Mouse (Mus musculus) embryonic stem cell, embryonic (primary cell): ENCODE results near the gene Tmem52.

Source experiments
- CTCF ChIA-PET, 4 experiments: fragments of 300-600 bp in 2 of 4; fragments of 350-600 bp in 2 of 4; sonication (Branson Sonifier 250); formaldehyde crosslinking; loops; one replicate each; lab custom pipeline; 2022; ENCODE audit warnings: inconsistent platforms in 2 of 4; lab: Charles Lee
- POLR2A ChIA-PET, 4 experiments: fragments of 300-600 bp in 2 of 4; fragments of 350-600 bp in 2 of 4; sonication (Branson Sonifier 250); formaldehyde crosslinking; loops; one replicate each; lab custom pipeline; 2022; ENCODE audit warnings: antibody characterized with exemption in 4 of 4, inconsistent platforms in 1 of 4; lab: Charles Lee

The Tmem52 gene

DNA sequence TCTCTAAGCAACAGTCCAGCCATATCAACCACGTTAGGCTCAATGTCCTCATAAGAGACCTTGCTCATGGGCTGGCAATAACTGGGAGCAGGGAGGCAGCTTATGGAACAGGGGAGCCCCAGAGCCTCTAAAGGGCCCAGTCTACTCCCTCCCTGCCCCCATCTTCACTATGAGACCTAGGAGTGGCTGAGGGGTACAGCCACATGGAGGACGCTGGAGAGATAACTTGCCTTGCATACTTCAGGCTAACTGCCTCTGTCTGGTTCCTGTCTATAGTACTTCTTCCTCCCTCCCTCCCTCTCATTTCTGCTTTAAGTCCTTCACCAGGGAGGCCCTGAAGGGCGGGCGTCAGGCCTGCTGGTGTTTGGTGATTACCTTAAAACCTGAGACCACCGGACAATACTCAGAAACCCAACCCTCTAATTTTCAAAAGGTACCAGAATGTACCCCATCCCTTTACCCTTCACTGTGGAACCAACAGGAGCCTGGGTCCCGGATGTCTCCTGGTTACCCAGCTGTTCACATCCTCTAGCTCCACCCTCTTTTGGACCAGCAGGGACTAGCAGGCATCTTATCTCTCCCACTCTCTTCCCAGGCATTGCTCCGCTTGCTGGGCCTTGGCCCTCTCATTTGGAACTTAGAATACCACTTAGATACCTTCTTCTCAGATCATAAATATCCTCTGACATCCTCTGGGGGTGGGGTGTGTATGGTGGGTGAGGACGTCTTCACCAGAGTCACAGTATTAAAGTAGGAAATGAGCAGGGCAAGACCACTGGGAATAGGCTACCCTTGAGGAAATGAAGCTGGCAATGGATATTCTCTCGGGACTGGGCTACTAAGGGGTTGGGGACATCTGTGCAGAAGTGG lies 20.4 kb downstream of the Tmem52 start:
- CTCF ChIA-PET = interaction anchor here in 1 of 4 experiments (0.6 to 1.1 kb wide), 2 partner anchors 8 kb away, joined by 3 read pairs; no protein-coding TSS in a partner anchor

DNA sequence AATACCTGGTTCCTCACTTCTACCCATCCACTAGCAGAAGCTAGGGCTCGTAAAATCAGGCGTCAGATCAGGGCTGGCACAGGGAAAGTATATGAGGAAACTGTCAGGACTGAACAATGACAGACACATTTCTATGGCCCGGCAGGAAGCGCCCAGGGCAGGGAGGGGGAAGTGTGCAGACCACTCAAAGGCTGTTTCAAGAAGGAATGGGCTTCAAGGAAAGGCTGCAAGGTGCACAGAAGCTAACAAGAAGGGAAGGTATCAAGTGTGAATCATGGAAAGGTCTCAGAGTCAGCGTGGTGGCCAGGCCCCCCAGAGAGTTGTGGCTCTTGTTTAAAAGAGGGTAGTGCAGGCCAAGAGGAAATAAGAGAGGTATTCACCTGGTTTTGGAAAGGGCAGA lies 21.5 kb downstream of the Tmem52 start:
- ChIA-PET CTCF (interaction anchor here in 1 of 4 experiments (1.1 kb wide), 1 partner anchor 9 kb away, joined by 3 read pairs; no protein-coding TSS in a partner anchor), POLR2A (interaction anchor here in 2 of 4 experiments (0.7 to 1.7 kb wide), 4 partner anchors 9 to 207 kb away, joined by 3 to 5 read pairs (median 4); partner anchors contain the start of gene Mib2 (in 1 of the 2))

More for the DNA sequence above, 20.4 kb downstream of the Tmem52 start:
- POLR2A ChIA-PET = interaction anchor here in 2 of 4 experiments (1.2 to 1.7 kb wide), 4 partner anchors 88 to 208 kb away, joined by 3 to 5 read pairs (median 4); partner anchors contain the start of gene Mib2 (in 1 of the 2)

DNA sequence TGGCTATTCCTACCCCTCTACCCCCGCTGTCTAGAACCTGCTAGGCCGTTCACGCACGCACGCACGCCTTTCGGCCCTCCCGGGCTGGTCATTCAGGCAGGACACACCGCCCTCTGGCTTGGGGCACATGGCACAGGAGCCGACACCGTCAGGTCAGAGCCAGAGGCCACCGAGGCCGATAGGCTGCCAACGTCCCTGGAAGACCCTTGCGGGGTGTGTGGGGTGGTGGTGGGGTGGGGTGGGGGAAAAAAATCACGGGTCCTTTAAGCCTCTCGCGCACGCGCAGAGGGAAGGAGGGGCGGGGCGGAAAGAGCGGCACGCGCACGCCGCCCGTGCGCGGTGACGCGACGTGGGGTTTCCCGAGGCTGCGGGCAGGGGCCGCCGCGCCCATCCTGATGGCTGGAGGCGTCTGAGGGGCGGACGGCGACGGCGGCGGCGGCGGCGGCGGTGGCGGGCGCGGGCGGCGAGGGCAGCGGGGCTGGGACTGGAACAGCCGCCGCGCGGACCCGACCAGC lies 22.1 kb downstream of the Tmem52 start, which contains the start of gene Gnb1:
Gene Gnb1, plus strand, starts transcription at position 372 of the 515 bp plus-strand sequence.
- CTCF ChIA-PET = interaction anchor here in 1 of 4 experiments (2.3 kb wide), 1 partner anchor 10 kb away, joined by 8 read pairs; no protein-coding TSS in a partner anchor

DNA sequence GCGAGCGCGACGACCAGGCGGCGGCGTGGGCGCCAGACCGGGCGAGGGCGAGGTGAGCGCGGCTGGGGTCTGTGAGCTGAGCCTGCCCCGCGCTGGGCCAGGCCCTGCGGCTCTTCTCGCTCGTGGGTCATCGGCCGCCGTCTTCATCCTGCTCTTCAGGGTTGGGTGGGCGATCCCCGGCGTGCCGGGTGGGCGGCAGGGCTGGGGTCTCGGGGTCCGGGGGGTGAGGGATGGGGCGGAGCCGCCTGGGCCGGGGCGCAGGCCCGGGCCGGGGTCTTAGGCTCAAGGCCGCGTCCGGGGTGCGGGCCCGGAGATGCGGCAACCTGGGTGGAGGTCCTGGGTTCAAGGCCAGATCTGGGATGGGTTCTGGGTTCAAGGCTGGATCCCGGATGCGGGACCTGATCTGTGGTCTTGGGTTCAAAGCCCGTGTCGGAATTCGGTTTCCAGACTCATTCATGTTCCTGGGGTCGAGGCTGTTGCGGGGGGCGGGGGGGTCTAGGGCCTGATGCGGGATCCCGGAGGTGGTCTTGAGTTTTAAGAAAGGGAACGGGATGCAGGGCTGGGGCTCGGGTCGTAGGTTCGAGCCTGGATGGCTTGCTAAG lies 22.7 kb downstream of the Tmem52 start:
- ChIA-PET CTCF (interaction anchor here (0.5 to 2.3 kb wide), 4 partner anchors 10 to 90 kb away, joined by 3 to 8 read pairs (median 6); no protein-coding TSS in a partner anchor), POLR2A (interaction anchor here (0.6 to 4.1 kb wide), 21 partner anchors 8 to 107 kb away, joined by 3 to 30 read pairs (median 4); partner anchors contain the start of genes Nadk (in 1 of the 4) and Tmem52 (in 1 of the 4))

More for the DNA sequence above, 22.1 kb downstream of the Tmem52 start, which contains the start of gene Gnb1:
- POLR2A ChIA-PET = interaction anchor here in 3 of 4 experiments (0.6 to 4.1 kb wide), 11 partner anchors 8 to 206 kb away, joined by 3 to 30 read pairs (median 4); partner anchors contain the start of genes Mib2 (in 1 of the 3) and Nadk (in 1 of the 3)

DNA sequence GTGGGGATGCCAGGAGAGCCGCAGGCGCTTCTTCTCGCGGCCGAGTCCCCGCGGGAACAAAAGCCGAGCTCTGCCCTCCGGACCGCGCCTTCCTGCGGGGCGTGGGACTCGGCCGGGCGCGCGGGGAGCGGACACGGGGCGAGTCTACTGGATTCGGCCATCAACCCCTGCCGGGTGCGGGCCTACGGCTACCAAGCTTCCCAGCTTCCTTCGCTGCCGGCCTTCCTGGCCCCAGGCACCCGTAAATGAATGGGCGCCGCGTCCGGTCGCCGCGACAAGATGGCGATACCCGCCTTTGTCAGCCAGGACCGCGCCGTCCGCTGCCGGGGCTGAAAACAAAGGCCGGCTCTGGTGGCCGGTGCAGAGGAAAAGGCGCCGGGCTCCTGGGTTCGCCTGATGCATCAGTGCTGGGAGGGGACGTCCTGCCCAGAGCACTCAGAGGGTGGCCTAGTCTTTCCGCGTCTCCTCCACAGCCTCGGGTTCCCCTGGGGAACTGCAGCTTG lies 23.3 kb downstream of the Tmem52 start:
- ChIA-PET POLR2A (interaction anchor here (0.6 to 4.1 kb wide), 22 partner anchors 9 to 204 kb away, joined by 3 to 30 read pairs (median 4); partner anchors contain the start of genes Cdk11b (in 1 of the 4), Nadk (in 1 of the 4) and Tmem52 (in 1 of the 4)), CTCF (interaction anchor here (0.5 to 2.3 kb wide), 4 partner anchors 11 to 89 kb away, joined by 3 to 8 read pairs (median 6); no protein-coding TSS in a partner anchor)

DNA sequence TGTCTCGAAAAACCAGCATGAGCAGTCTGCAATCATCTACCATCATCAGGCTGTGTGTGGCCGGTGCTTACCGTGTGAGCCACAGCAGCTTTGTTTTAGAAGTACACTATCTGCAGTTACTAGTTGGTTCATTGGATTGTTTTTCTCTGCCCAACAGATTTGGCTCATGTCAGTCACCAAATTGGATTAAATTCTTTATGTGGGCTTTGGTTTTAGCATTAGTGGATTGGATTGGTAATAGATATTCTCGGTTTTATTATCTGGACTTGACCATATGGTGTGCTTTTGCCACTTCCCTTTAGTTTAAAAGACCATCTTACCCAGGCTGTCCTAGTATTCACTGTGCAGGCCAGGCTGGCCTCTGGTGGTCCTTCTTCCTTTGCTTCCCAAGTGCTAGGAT lies 26.0 kb downstream of the Tmem52 start:
- POLR2A ChIA-PET = interaction anchor here in 2 of 4 experiments (1.3 to 4.1 kb wide), 4 partner anchors 8 to 14 kb away, joined by 3 to 30 read pairs (median 6); no protein-coding TSS in a partner anchor
- CTCF ChIA-PET = interaction anchor here in 2 of 4 experiments (0.7 to 2.2 kb wide), 3 partner anchors 14 to 606 kb away, joined by 3 to 9 read pairs (median 3); no protein-coding TSS in a partner anchor

DNA sequence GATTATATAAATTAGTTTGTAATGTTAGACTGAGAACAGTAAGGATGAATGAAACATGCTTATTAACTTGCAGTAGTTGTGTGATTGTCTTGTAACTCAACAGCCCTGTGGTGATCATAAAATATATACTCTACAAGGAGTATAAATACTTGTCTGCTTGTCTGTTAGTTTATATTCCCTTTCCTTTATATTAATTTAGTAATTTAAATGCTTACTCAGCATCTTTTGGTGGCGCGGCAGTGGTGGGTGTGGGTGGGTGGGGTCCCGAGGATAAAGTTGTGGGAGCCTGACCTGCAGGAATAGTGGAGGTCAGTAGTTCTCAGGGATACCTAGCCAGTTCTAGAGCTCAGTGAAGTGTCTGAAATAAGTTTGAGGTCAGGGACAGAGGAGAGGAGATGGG lies 29.0 kb downstream of the Tmem52 start:
- ChIA-PET POLR2A (interaction anchor here in 2 of 4 experiments (0.6 to 1.4 kb wide), 2 partner anchors 16 to 804 kb away, joined by 3 to 4 read pairs; no protein-coding TSS in a partner anchor), CTCF (interaction anchor here in 2 of 4 experiments (0.6 to 1.7 kb wide), 2 partner anchors 17 to 268 kb away, joined by 4 to 5 read pairs; no protein-coding TSS in a partner anchor)

DNA sequence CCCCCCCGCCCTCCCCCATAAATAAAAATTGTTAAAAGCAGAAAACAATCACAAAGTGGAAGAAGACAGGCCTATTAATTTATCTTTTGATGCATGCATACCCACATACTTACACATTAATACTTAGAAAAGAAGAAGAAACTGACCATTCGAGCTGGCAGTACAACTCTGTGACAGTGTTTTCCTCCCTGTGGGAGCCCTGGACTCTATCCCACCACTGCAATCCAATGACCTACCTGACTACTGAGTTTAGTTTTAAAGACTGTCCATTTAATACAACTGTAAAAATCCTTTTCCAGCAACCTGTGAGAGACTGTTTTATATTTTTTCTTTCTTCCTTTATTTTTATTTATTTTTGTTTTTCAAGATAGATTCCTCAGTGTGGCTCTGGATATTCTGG lies 32.2 kb downstream of the Tmem52 start:
- POLR2A ChIA-PET = no interaction called here
- CTCF ChIA-PET = no interaction called here

DNA sequence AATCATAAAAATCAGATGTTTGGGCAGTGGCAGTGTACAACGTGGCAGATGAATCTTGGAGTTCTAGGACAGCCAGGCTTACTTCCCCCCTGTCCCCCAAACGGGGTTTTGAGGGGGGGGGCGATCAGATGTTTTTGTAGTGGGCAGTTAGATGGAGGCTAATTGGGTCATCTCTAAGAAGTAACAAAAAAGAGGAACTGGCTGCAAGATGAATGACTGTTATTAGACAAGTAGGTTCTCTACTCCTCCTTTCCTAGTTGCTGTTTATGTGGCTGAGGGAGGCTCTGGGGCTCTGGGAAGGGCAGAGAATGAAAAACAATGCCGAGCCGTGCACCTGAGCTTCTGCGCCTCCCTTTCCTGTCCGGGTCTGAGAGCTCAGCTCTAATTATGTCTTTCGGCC lies 36.2 kb downstream of the Tmem52 start:
- ChIA-PET POLR2A (interaction anchor here in 3 of 4 experiments (1.0 to 5.0 kb wide), 7 partner anchors 9 to 101 kb away, joined by 3 to 30 read pairs (median 6); partner anchors contain the start of gene Gnb1 (in 1 of the 3)), CTCF (interaction anchor here in 2 of 4 experiments (0.6 to 1.7 kb wide), 4 partner anchors 9 to 226 kb away, joined by 3 to 7 read pairs (median 4); no protein-coding TSS in a partner anchor)

DNA sequence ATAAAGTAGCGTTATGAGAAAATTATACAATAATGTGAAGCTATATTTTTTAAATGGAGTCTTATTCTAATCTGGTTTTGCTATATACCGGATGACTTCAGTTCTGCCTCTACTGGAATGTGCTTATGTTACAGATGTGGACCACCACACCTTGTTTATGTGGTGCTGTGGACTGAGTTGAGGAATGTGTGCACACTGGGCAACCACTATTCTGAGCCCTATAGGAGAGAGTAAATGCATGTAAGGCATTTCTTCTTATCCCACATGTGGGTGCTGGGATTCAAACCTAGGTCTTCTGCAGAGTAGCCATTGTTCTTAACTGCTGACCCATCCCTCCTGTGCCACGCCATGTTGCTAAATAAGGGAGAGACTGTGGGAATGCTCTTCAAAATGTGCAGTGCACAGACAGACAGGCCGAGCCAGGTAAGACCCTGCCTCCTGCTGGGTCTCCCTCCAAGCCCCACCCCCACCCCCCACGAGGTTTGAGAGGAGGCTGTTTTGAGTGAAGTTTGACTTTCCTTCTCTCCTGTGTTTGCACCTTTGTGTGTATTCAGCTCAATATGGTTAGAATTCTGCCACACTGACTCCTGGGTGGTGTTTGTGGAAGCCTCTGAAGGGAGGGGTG lies 36.9 kb downstream of the Tmem52 start:
- ChIA-PET POLR2A (interaction anchor here in 3 of 4 experiments (0.6 to 5.0 kb wide), 14 partner anchors 9 to 704 kb away, joined by 3 to 30 read pairs (median 4); partner anchors contain the start of genes Gnb1 (in 1 of the 3) and Mrpl20 (in 1 of the 3)), CTCF (interaction anchor here in 2 of 4 experiments (0.6 to 1.7 kb wide), 6 partner anchors 10 to 227 kb away, joined by 3 to 7 read pairs (median 4); no protein-coding TSS in a partner anchor)

DNA sequence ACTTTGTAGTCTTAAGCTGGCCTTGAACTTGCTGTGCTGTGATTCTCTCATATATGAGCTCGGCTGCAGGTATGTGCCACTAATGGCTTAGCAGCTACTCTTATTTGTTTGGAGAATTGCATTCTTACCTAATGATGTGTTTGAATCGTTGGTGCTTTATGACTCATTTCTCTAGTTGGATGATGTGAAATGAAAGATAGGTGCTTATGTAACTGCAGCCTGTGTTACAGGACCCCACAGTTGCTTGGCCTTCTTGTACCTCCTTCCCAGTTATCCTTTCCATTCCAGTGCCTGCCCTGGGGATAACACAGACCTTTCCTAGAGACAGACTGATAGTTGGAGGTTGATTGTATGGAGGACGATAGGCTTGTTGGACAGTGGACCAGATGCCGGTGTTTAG lies 39.7 kb downstream of the Tmem52 start:
- CTCF ChIA-PET = interaction anchor here in 1 of 4 experiments (0.6 to 0.7 kb wide), 2 partner anchors 10 to 19 kb away, joined by 3 to 5 read pairs; no protein-coding TSS in a partner anchor
- POLR2A ChIA-PET = interaction anchor here in 1 of 4 experiments (0.8 to 1.2 kb wide), 4 partner anchors 8 to 54 kb away, joined by 3 to 6 read pairs (median 4); no protein-coding TSS in a partner anchor

DNA sequence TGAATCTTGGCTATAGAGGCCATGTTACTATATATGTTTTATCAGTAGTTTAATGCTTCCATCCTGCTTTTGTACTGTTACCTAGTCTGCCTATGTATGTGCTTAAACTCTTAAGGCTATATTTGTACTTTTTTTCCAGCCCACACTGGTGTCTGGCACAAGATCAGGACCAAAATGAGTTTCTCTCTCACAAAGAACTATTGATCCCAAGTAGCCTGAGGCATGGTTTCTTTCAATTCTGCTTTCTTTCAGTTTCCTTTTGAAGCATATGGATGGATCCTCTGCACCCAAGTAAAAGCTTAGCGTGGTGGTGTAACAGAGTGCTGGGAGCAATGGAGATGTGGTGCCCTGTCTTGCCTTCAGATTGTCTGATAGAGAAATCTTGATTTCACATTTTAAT lies 42.1 kb downstream of the Tmem52 start:
- POLR2A ChIA-PET = interaction anchor here in 1 of 4 experiments (0.9 kb wide), 1 partner anchor 61 kb away, joined by 3 read pairs; no protein-coding TSS in a partner anchor
- CTCF ChIA-PET = interaction anchor here in 1 of 4 experiments (0.7 kb wide), 1 partner anchor 15 kb away, joined by 3 read pairs; no protein-coding TSS in a partner anchor

DNA sequence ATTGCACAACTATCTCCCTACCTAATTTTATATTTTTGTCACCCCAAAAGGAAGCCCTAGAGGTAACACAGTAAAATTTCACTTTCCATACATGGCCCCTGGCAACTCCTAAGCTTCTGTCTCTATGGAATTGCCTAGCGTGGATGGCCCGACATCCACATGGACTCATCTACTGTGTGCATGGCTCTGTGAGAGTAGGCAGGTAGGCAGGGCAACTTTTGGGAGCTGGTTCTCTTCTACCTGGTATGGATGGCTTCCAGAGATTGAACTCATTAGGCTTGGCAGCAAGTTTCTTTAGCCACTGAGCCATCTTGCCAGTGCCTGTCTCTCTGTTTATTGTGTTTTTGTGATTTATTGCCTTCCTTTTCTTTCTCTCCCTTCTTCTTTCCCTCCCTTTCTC lies 45.9 kb downstream of the Tmem52 start:
- ChIA-PET POLR2A (interaction anchor here in 3 of 4 experiments (0.6 to 3.1 kb wide), 15 partner anchors 8 to 545 kb away, joined by 3 to 12 read pairs (median 3); partner anchors contain the start of genes Atad3a (in 1 of the 3) and Ttll10 (in 1 of the 3)), CTCF (interaction anchor here in 2 of 4 experiments (0.5 to 1.3 kb wide), 4 partner anchors 32 to 60 kb away, joined by 3 to 4 read pairs (median 3); no protein-coding TSS in a partner anchor)

DNA sequence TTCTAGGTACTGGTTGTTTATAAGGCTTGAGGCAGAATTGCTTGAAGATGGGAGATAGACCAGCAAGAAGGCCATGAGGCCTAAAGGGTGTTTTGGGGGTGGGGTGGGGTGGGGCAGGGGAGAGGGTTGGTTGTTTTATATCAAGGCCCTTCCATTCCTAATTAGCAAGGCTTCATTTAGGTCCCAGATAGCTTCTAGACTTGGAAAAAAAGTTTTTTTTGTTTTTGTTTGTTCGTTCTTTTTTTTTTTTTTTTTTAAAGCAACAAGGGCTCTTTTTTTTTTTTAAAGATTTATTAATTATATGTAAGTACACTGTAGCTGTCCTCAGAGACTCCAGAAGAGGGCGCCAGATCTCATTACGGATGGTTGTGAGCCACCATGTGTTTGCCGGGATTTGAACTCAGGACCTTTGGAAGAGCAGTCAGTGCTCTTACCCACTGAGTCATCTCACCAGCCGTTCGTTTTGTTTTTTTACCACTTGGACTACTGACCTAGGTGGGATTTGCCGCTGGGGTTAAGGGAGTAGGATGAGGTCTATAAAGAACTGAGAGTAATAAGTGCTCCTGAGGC lies 49.1 kb downstream of the Tmem52 start:
- CTCF ChIA-PET = interaction anchor here (0.6 to 1.3 kb wide), 12 partner anchors 9 to 944 kb away, joined by 3 to 13 read pairs (median 5); no protein-coding TSS in a partner anchor

More for the DNA sequence above, 49.1 kb downstream of the Tmem52 start:
- POLR2A ChIA-PET = interaction anchor here in 3 of 4 experiments (0.6 to 1.5 kb wide), 6 partner anchors 12 to 47 kb away, joined by 3 to 10 read pairs (median 4); no protein-coding TSS in a partner anchor
